Mouse (Mus musculus) forebrain, embryonic 16.5 days (tissue): ENCODE data around the gene Bak1. TPM values are rescaled to one million over a fixed set of nuclear protein-coding genes. Genes with fewer than 3 reads are reported as not detected.
A peak's percentile ranks its signal among the peaks of the same experiment; 100 is the strongest.

ENCODE experiments used
- ATAC-seq: fragments of 200-750 bp; cut with Nextera tagmentation; 2 replicates; pipeline ENCODE4 v1.8.0; 2017; ENCODE audit warnings: mild to moderate bottlenecking, moderate library complexity
- H3K27ac ChIP-seq: fragments of 300-500 bp; sonication (generic); 2 replicates; pipeline ENCODE4 v1.5.1; 2014; ENCODE audit warnings: low read length, control low read depth
- H3K27me3 ChIP-seq: fragments of 300-500 bp; sonication (generic); replicated peaks from 2 replicates; pipeline ENCODE4 v1.6.1; 2014; ENCODE audit warnings: low read length; ENCODE audit not compliant: control insufficient read depth, insufficient read depth
- H3K36me3 ChIP-seq: fragments of 300-500 bp; sonication (generic); 2 replicates; pipeline ENCODE4 v1.6.1; 2014; ENCODE audit not compliant: control insufficient read depth, insufficient read depth
- H3K4me1 ChIP-seq: fragments of 300-500 bp; sonication (generic); replicated peaks from 2 replicates; pipeline ENCODE4 v1.6.1; 2014; ENCODE audit warnings: low read length; ENCODE audit not compliant: control insufficient read depth, insufficient read depth
- H3K4me2 ChIP-seq: fragments of 300-500 bp; sonication (generic); 2 replicates; pipeline ENCODE4 v1.6.1; 2014; ENCODE audit warnings: mild to moderate bottlenecking, low read length, control low read depth
- H3K4me3 ChIP-seq: fragments of 300-500 bp; sonication (generic); replicated peaks from 2 replicates; pipeline ENCODE4 v1.5.1; 2014; ENCODE audit warnings: mild to moderate bottlenecking, low read length, control low read depth
- H3K9ac ChIP-seq: fragments of 300-500 bp; sonication (generic); replicated peaks from 2 replicates; pipeline ENCODE4 v1.6.1; 2014; ENCODE audit warnings: low read depth, low read length, control low read depth
- H3K9me3 ChIP-seq: fragments of 300-500 bp; sonication (generic); 2 replicates; pipeline ENCODE4 v1.6.1; 2016; ENCODE audit warnings: low read length; ENCODE audit not compliant: control insufficient read depth
- WGBS: fragments of 180-500 bp; shearing (Covaris S2); extraction: QIAGEN DNeasy Blood & Tissue Kit; methylation state at CpG from one replicate; pipeline ENCODE4 v1.1.7; 2014; 5-methylcytosine and 5-hydroxymethylcytosine counted together
- polyA plus RNA-seq: library from polyadenylated mRNA; unstranded; fragments of >200 nt; fragmentation: Nextera tagmentation; extraction: Ambion mirVana; gene quantifications from 2 replicates; pipeline ENCODE4 v1.2.1, GENCODE M21; 2015

The Bak1 gene
- polyA plus RNA-seq, 1 experiment from 2014 or later, result 2.7 TPM

GRCm38 (mm10) chr17:27056812-27057516 is 28.2 kb upstream of the Bak1 start, which contains the start of gene Itpr3:
TSS of gene Itpr3 (plus strand) at chr17:27057304.
- peaks cover 43% of the 10 kb centered on the region for H3K27me3 ChIP-seq
- ATAC-seq, result no peak
- H3K4me3 ChIP-seq, result peak within 1 kb of the TSS; percentile 46
- peak within 1 kb of the TSS; percentile 50 for H3K9ac ChIP-seq
- H3K9me3 ChIP-seq, result no peaks in the 10 kb centered on the region
- peak within 1 kb of the TSS; percentile 68 for H3K4me2 ChIP-seq
- no peaks in the 10 kb centered on the region for H3K36me3 ChIP-seq
- peaks cover 13% of the 10 kb centered on the region for H3K4me1 ChIP-seq
- 0% methylated on average over 52 of the region's 66 CpGs for WGBS
- H3K27ac ChIP-seq, result no peak within 1 kb of the TSS

DNA sequence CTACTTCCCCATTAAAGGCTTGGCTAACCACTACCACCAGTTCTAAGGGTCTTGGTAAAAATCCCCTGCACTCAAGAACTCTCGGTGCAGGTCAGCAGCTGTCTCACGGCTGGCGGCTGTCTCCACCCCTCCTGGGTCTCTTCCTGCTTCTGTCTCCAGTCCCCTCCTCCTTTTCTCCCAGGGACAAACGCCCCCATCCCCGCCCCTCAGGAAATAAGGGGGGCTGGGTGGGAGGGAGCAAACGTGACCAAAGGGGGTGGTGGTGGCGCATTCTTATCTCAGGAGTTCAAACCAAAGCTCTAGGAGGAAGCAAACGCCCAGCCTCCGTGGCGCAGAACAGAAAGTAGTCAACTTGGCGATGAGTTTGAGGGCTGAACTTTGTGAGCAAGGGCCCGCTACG is 27.4 kb upstream of the Bak1 start:
- Histone ChIP-seq H3K4me1 (peaks cover 13% of the 10 kb centered on the region), H3K27ac (no peak overlapping the region), H3K4me3 (no peak overlapping the region), H3K9me3 (no peaks in the 10 kb centered on the region), H3K4me2 (peak overlapping the region; percentile 68), H3K9ac (no peak overlapping the region), H3K27me3 (peaks cover 43% of the 10 kb centered on the region), H3K36me3 (no peaks in the 10 kb centered on the region)
- 1% methylated on average over 13 of the region's 13 CpGs for WGBS
- ATAC-seq, result no peak

- no peaks in the 10 kb centered on the region for H3K36me3 ChIP-seq
- peaks cover 11% of the 10 kb centered on the region for H3K27me3 ChIP-seq
- no peak overlapping the region for H3K27ac ChIP-seq
- no peak overlapping the region for H3K9ac ChIP-seq
- no peak overlapping the region for H3K4me3 ChIP-seq
- no peak for ATAC-seq
- WGBS, result 43% methylated on average over 10 of the region's 11 CpGs
- H3K4me2 ChIP-seq, result no peak overlapping the region
- H3K4me1 ChIP-seq, result peaks cover 3% of the 10 kb centered on the region
- H3K9me3 ChIP-seq, result 0 out of 2 replicates have a peak, but pooled peaks cover 2% of the 10 kb centered on the region
These were observed 22.7 kb upstream of the Bak1 start for GRCm38 (mm10) chr17:27051514-27051913.

GRCm38 (mm10) chr17:27050853-27051252 is 22.0 kb upstream of the Bak1 start:
- Histone ChIP-seq H3K27me3 (peaks cover 6% of the 10 kb centered on the region; the same call in 1 of the 2 replicates), H3K36me3 (no peaks in the 10 kb centered on the region), H3K27ac (no peak overlapping the region), H3K4me1 (no peaks in the 10 kb centered on the region), H3K9ac (no peak overlapping the region), H3K4me3 (no peak overlapping the region), H3K4me2 (no peak overlapping the region), H3K9me3 (0 out of 2 replicates have a peak, but pooled peaks cover 2% of the 10 kb centered on the region)
- no peak for ATAC-seq
- 74% methylated on average over 5 of the region's 5 CpGs for WGBS

DNA sequence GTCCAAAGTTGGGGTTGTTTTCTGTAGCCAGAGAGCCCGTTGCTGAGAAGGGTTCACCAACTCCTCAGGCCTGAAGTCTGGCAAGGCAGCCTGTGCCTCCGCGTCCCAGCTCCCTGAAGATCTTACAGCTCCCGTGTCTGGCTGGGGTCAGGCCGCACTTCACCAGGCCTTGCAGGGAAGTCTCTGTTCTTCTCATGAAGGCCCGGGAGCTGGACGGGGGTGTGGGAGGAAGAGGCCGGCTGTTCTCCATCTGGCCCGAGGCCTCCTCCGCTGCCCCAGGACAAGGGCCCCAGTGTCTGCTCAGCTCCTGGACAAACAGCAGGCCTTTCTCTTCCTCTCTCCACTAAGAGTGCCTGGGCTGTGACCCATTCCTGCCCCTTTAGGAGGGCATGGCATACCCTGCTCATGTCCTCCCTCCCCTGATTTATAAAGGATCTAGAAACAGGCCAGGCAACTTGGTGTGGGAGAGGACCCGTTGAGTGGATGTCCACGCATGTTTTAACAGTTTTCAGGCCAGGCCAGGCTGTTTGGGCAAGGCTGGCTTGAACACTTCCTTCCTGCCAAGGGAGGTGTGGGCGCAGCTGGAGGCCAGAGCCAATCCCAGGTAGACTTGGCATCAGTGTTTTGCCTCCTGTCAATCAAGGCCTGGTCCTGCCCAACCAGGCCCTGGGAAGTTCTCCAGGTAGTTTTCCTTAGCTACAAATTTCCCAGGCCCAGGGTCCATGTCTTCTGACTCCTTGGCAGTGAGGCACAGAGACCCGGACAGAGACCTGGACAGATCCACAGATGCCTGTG is 19.8 kb upstream of the Bak1 start:
- Histone ChIP-seq H3K27ac (no peak overlapping the region), H3K36me3 (no peaks in the 10 kb centered on the region), H3K27me3 (no peaks in the 10 kb centered on the region), H3K9me3 (0 out of 2 replicates have a peak, but pooled peaks cover 2% of the 10 kb centered on the region), H3K4me2 (no peak overlapping the region), H3K4me3 (no peak overlapping the region), H3K4me1 (no peaks in the 10 kb centered on the region), H3K9ac (no peak overlapping the region)
- 77% methylated on average over 14 of the region's 14 CpGs for WGBS
- ATAC-seq, result no peak

DNA sequence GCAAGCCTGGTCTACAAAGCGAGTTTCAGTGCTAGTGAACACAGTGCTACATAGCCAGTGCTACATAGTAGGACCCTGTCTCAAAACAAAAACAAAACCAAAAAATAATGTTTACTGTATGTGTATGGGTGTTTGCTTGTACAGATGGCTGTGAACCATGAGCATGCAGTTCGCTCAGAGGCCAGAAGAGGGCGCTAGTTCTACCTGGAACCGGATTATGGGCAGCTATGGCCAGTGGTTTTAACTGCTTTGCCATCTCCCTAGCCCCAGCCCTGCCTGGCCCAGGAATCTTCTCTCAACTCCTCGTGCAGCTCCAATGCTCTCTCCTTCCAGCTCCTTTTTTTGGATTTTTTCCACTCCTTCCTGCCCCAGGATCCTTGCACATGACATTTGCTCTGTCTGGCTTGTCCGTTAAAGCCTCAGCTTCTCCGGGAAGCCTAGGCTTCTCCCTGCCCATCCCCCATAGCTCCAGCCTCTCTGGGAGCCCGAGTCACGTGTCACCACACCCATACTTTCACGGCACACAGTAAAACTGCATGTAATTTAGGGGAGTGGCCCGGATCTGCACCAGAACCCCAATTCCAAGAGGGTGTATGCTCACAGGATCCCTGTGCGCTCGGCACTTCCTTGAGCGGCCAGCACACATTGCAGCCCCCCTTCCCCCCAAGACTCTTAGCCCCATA is 19.1 kb upstream of the Bak1 start:
- no peaks in the 10 kb centered on the region for H3K27me3 ChIP-seq
- no peak overlapping the region for H3K9ac ChIP-seq
- H3K4me1 ChIP-seq, result no peaks in the 10 kb centered on the region
- no peak overlapping the region for H3K27ac ChIP-seq
- H3K9me3 ChIP-seq, result 0 out of 2 replicates have a peak, but pooled peaks cover 2% of the 10 kb centered on the region
- no peaks in the 10 kb centered on the region for H3K36me3 ChIP-seq
- WGBS, result 79% methylated on average over 14 of the region's 14 CpGs
- no peak overlapping the region for H3K4me2 ChIP-seq
- no peak overlapping the region for H3K4me3 ChIP-seq
- no peak for ATAC-seq

- Histone ChIP-seq H3K9ac (no peak overlapping the region), H3K9me3 (0 out of 2 replicates have a peak, but pooled peaks cover 2% of the 10 kb centered on the region), H3K27ac (no peak overlapping the region), H3K4me1 (peaks cover 7% of the 10 kb centered on the region), H3K4me3 (no peak overlapping the region), H3K27me3 (no peaks in the 10 kb centered on the region), H3K36me3 (no peaks in the 10 kb centered on the region), H3K4me2 (no peak overlapping the region)
- 88% methylated on average over 6 of the region's 6 CpGs for WGBS
- no peak for ATAC-seq
These were observed 16.4 kb upstream of the Bak1 start for GRCm38 (mm10) chr17:27045164-27045563.

GRCm38 (mm10) chr17:27042840-27043239 is 14.0 kb upstream of the Bak1 start:
- 84% methylated on average over 6 of the region's 6 CpGs for WGBS
- H3K4me2 ChIP-seq, result no peak overlapping the region
- H3K27me3 ChIP-seq, result no peaks in the 10 kb centered on the region
- H3K27ac ChIP-seq, result no peak overlapping the region
- H3K4me3 ChIP-seq, result no peak overlapping the region
- peaks cover 10% of the 10 kb centered on the region for H3K4me1 ChIP-seq
- 0 out of 2 replicates have a peak, but pooled peaks cover 2% of the 10 kb centered on the region for H3K9me3 ChIP-seq
- no peak for ATAC-seq
- no peaks in the 10 kb centered on the region for H3K36me3 ChIP-seq
- no peak overlapping the region for H3K9ac ChIP-seq

GRCm38 (mm10) chr17:27041787-27042055 is 12.9 kb upstream of the Bak1 start:
- Histone ChIP-seq H3K27ac (no peak overlapping the region), H3K9ac (no peak overlapping the region), H3K9me3 (no peaks in the 10 kb centered on the region), H3K27me3 (no peaks in the 10 kb centered on the region), H3K4me2 (no peak overlapping the region), H3K36me3 (no peaks in the 10 kb centered on the region), H3K4me3 (no peak overlapping the region), H3K4me1 (peaks cover 10% of the 10 kb centered on the region)
- no peak for ATAC-seq
- 92% methylated on average over 2 of the region's 2 CpGs for whole genome bisulfite sequencing
